Mouse (Mus musculus) thymus, adult 2 months (tissue): ENCODE measurements around the gene Pramel7. TPM values are rescaled to one million over a fixed set of nuclear protein-coding genes. Genes with fewer than 3 reads are reported as not detected.
"Not testable (repeated sequence)": the region's sequence is repeated elsewhere in the genome, so short reads cannot be mapped to it uniquely, and the experiment has no call there.

Experiments
- DNase-seq: peaks from one replicate; pipeline ENCODE4 v3.0.0; 2021
- H3K27ac ChIP-seq: fragments of 200-500 bp; 2 replicates; pipeline ENCODE4 v1.5.1; 2012; ENCODE audit warnings: low read length, control low read depth; ENCODE audit not compliant: control insufficient read depth, insufficient read depth
- H3K27me3 ChIP-seq: fragments of 200-500 bp; 2 replicates; pipeline ENCODE4 v1.6.1; 2012; ENCODE audit warnings: mild to moderate bottlenecking, low read length, moderate library complexity, mixed read lengths; ENCODE audit not compliant: control insufficient read depth, insufficient read depth
- H3K36me3 ChIP-seq: fragments of 200-500 bp; 2 replicates; pipeline ENCODE4 v1.6.1; 2012; ENCODE audit warnings: mild to moderate bottlenecking, low read length, moderate library complexity; ENCODE audit not compliant: control insufficient read depth, insufficient read depth
- H3K4me1 ChIP-seq: fragments of 200-500 bp; replicated peaks from 2 replicates; pipeline ENCODE4 v1.6.1; 2012; ENCODE audit warnings: low read length; ENCODE audit not compliant: control insufficient read depth, insufficient read depth
- H3K4me3 ChIP-seq: fragments of 200-500 bp; 2 replicates; pipeline ENCODE4 v1.5.1; 2012; ENCODE audit warnings: mild to moderate bottlenecking, low read length, control low read depth, moderate library complexity; ENCODE audit not compliant: control insufficient read depth, insufficient read depth
- CTCF ChIP-seq: fragments of 200-500 bp; IDR thresholded peaks from 2 replicates; pipeline ENCODE4 v1.5.1; 2012; ENCODE audit warnings: mild to moderate bottlenecking, control low read depth, low read length, moderate library complexity, borderline replicate concordance; ENCODE audit not compliant: control insufficient read depth, poor library complexity, insufficient read depth; ENCODE audit errors: extremely low read depth
- POLR2A ChIP-seq: fragments of 200-500 bp; IDR thresholded peaks from 2 replicates; pipeline ENCODE4 v1.6.1; 2012; ENCODE audit warnings: mild to moderate bottlenecking, low read length, control low read depth, moderate library complexity; ENCODE audit not compliant: control insufficient read depth, poor library complexity, insufficient read depth; ENCODE audit errors: extremely low read depth
- WGBS: fragments of 180-500 bp; shearing (Covaris S2); methylation state at CpG from one replicate; pipeline ENCODE4 v1.1.7; 2018; 5-methylcytosine and 5-hydroxymethylcytosine counted together
- polyA plus RNA-seq: library from polyadenylated mRNA; depleted of rRNA; stranded (reverse); fragments of >200 nt; gene quantifications from 2 replicates; pipeline ENCODE4 v1.2.3, GENCODE M21; 2012; rRNA removed

Pramel7 gene
- polyA plus RNA-seq = not detected in 2 replicates

DNA sequence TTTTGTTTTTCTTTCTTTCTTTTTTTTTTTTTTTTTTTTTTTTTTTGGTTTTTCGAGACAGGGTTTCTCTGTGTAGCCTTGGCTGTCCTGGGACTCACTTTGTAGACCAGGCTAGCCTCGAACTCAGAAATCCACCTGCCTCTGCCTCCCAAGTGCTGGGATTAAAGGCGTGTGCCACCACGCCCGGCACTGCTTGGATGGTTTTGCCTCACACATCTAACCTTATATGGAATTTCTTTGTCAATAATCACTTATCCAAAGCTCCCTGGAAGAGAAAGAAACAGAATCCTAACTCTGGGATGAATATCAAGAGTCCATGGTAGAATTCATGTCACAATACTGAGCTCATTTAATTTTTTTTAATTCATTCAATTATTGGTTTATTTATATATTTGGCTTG, at the start of gene Pramel7:
Gene Pramel7, minus strand, starts transcription at position 101 of the 400 bp plus-strand sequence.
- not testable (repeated sequence) for H3K4me1 ChIP-seq, H3K27me3 ChIP-seq, DNase-seq, H3K4me3 ChIP-seq, H3K27ac ChIP-seq, H3K36me3 ChIP-seq
- WGBS = 84% methylated on average over 4 of the region's 5 CpGs

DNA sequence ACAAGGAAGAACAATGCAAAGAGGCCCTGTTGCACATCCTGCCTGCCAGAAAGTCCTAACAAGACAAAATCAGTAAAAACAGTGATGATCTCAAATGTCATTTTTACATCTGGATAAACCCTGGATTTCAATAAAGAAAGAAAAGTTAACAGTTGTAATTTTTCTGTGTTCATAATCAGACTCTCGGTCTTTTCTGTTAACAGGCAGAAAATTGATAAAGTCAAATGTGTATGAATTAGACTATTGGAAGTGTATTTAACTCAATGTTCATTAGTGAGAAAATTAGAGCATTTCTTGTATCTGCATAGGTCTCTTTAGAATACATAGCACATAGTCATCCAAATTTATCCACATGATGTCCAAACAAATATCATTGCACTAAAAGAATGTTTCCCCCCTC, 48.5 kb upstream of the Pramel7 start, which contains the start of gene Olfr1128:
Gene Olfr1128, minus strand, starts transcription at position 101 of the 400 bp plus-strand sequence.
- H3K36me3 ChIP-seq = no peaks in the 10 kb centered on the region
- WGBS = 96% methylated on average over 1 of the region's 1 CpGs
- H3K27me3 ChIP-seq = no peaks in the 10 kb centered on the region
- no peaks in the 10 kb centered on the region for H3K4me1 ChIP-seq
- H3K27ac ChIP-seq = no peak within 1 kb of the TSS
- H3K4me3 ChIP-seq = no peak within 1 kb of the TSS
- DNase-seq = no peak
- TF ChIP-seq POLR2A (no peak), CTCF (no peak)

DNA sequence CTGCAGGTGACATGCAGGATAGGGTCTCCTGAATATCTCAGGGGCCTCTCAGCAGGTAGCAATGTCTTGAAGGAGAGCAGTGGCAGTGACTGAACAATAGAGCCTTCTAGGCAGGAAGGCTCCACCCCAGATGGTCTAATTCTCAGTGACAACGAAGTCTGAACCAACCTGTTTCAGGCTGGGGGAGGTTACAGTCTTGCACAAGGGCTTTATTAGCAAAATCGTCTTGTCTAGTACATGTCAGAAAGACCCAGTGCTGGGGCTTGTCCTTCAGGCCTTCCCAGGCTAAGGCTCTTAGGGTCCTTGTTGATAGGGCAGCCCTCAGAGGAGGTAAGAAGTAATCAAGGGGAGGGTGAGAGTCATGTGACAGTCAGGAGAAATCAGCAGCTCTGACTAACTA, 37.9 kb upstream of the Pramel7 start:
- Histone ChIP-seq H3K27me3 (no peaks in the 10 kb centered on the region), H3K27ac (no peak overlapping the region), H3K4me3 (no peak overlapping the region), H3K36me3 (no peaks in the 10 kb centered on the region), H3K4me1 (no peaks in the 10 kb centered on the region)
- TF ChIP-seq POLR2A = no peak
- no peak for TF ChIP-seq CTCF
- DNase-seq = no peak
- WGBS = 79% methylated on average over 2 of the region's 2 CpGs

DNA sequence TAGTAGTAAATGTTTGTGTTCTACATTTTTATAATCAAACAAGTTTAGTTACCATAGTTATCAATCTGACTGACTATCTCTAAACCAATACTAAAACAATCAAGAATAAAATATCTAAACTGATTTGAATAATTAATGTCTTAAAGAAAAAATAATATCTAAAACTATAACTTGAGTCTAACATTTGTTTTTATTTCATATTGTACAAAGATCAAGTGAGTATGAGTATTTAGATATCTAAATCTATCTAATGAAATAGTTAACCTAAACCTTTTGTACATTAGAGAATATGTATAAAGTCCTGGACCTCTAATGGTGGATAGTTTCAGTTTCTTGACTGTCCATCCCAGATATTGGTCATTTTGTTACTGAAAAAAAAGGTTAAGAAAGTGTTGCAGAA, 34.6 kb upstream of the Pramel7 start, which contains the start of gene Olfr153:
Gene Olfr153, plus strand, starts transcription at position 301 of the 400 bp plus-strand sequence.
- H3K36me3 ChIP-seq = no peaks in the 10 kb centered on the region
- DNase-seq = no peak
- no peaks in the 10 kb centered on the region for H3K27me3 ChIP-seq
- no peaks in the 10 kb centered on the region for H3K4me1 ChIP-seq
- no peak within 1 kb of the TSS for H3K27ac ChIP-seq
- H3K4me3 ChIP-seq = no peak within 1 kb of the TSS
- TF ChIP-seq POLR2A = no peak
- no peak for TF ChIP-seq CTCF

DNA sequence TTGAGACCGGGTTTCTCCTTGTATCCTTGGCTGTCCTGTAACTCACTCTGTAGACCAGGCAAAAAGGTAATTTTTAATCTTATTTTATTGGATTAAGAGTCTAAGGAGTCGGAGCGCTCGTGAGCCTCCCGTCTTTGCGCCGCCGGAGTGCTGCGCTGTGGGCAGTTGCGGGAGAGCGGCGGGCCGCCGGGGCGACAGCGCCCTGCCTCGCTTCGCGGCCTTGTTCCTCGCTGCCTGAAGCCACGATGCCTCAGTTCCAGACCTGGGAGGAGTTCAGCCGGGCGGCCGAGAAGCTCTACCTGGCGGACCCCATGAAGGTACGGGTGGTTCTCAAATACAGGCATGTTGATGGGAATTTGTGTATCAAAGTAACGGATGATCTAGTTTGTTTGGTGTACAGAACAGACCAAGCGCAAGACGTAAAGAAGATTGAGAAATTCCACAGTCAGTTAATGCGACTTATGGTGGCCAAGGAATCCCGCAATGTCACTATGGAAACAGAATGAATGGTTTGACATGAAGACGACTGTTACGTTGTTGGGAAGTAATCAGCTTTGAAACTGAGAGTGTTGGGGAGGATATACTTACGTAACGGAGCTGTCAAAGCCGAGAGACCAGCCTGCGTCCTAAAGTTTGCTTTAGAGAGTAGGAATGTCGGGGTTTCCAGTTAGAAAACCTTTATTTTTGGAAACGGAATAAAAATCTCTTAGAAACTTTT, 29.2 kb upstream of the Pramel7 start:
- not testable (repeated sequence) for H3K27ac ChIP-seq, H3K27me3 ChIP-seq, H3K4me3 ChIP-seq, DNase-seq, H3K4me1 ChIP-seq, H3K36me3 ChIP-seq
- 48% methylated on average over 39 of the region's 39 CpGs for WGBS

DNA sequence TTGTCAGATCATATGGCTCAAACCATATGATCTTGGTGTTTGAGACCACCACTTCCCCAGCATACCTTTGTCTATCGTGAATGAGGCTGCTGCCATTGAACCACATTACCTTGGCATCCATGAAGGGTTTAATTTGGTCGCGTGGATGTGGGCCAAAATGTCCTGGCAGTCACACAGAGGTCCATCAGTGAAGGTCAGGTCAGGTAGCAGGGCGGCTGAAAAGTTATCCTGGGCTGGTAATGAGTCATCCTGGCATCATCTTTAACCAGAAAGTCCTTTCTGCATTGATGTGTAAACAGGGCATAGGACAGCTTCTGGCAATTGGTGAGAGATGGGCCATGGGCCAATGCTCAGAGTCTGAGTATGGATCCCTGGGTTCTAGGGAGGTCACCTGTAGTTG, 23.8 kb upstream of the Pramel7 start:
- Histone ChIP-seq H3K4me3 (no peak overlapping the region), H3K27ac (no peak overlapping the region), H3K36me3 (no peaks in the 10 kb centered on the region), H3K27me3 (no peaks in the 10 kb centered on the region), H3K4me1 (no peaks in the 10 kb centered on the region)
- WGBS = 83% methylated on average over 4 of the region's 4 CpGs
- no peak for DNase-seq
- no peak for TF ChIP-seq POLR2A
- TF ChIP-seq CTCF = no peak

DNA sequence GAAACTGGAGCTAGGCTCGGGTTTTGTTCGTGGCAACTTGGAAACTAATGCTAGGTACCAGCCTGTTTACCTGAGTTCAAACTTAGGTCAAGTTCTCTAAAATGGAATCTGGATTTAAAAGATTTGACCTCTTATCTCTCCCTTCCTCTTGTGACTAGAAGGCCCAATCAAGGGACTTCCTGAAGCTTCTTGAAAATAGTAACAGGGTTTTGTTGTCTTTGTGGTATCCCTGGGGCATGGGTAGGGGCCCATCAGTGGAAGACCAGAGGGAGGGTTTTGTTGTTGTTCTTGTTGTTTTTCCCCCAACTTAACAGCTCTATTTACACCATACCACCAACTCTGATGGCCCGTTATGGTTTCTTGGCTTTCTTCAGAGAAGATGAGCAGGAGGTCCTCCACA, 19.7 kb upstream of the Pramel7 start:
- no peaks in the 10 kb centered on the region for H3K4me1 ChIP-seq
- no peak overlapping the region for H3K4me3 ChIP-seq
- no peak overlapping the region for H3K27ac ChIP-seq
- no peaks in the 10 kb centered on the region for H3K36me3 ChIP-seq
- no peaks in the 10 kb centered on the region for H3K27me3 ChIP-seq
- TF ChIP-seq POLR2A = no peak
- TF ChIP-seq CTCF = no peak
- WGBS = 88% methylated on average over 3 of the region's 3 CpGs
- DNase-seq = no peak
